Mouse (Mus musculus) kidney, postnatal 36 days (tissue): ENCODE measurements around the gene Adam8.

Experiments
- DNase-seq, 2 experiments: peaks; one replicate each; pipeline ENCODE4 v3.0.0; 2021 to 2022; ENCODE audit warnings: mixed read lengths in 2 of 2

The Adam8 gene

GRCm38 (mm10) chr7:139992406-139992805 is at the start of gene Adam8:
Adam8 (minus strand) TSS chr7:139992562.
- peak; percentile 14 to 52 for DNase-seq

GRCm38 (mm10) chr7:140037171-140037555 is 44.8 kb upstream of the Adam8 start:
- no peak for DNase-seq

DNA sequence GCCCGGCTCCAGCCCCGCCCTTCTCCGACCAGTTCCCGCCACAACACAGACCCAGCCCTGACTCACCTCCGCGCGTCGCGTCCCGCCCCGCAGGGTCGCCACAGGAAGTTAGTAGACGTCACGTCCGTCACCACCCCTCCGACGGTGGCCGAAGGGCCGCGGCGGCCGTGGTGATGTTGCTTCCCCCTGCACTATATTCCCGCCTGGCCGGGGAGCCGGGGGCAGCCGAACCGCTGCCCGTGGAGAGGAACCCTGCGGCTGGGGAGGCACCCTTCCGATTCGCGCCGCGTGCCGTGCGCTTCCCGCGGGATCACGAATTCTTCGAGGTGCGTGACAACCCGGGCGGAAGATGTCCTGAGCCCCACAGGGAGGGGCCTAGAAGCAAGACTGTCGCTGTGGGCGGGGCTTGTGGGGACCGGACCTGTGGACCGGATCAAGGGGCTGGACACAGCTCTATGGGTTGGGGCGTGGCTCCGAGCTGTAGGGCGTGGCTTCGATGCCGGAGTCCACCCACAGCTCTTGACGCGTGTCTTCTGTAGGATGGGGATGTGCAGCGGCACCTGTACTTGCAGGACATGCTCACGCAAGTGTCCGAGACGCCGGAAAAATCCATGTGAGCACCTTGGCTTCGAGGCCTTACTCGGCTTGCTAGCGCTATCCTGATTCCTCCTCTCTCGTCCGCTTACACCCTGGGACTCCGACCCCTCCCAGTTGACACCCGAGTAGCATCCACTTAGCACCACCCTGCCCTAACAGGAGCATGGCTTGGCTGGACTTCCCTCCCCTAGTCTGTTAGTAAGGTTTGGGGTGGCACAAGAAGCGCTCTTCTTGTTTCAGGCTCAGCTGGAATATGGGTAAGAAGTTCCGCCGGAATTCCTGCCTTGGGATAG is 44.2 kb upstream of the Adam8 start, which contains the start of the genes Zfp511 and Tubgcp2:
TSS of gene Zfp511 (plus strand) at position 111 of the 890 bp plus-strand sequence.
TSS of gene Tubgcp2 (minus strand) at position 389 of the 890 bp plus-strand sequence.
- DNase-seq: peak; percentile 98 to 99

- DNase-seq: no peak
Measured at GRCm38 (mm10) chr7:140035456-140035855, 43.1 kb upstream of the Adam8 start.

- DNase-seq: no peak
Measured at GRCm38 (mm10) chr7:140033386-140033785, 41.0 kb upstream of the Adam8 start.

DNA sequence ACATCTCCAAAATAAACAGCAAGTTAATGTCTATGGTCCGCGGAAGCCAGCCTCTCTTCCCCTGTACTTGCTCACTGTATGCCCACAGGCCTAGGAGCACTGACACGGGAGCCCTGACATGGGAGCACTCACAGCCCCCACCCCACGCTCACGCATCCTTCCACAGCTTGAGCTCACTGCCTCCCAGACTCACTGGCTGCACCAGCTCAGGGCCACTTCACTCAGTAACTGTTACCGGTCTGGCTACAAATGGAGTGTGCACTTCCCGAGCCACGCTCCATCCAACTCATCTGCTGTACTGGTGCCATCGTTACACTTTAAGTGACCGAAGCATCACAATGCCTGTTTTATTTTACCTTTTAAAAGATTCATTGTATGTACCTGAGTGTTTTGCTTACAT is 40.0 kb upstream of the Adam8 start:
- DNase-seq: no peak

DNA sequence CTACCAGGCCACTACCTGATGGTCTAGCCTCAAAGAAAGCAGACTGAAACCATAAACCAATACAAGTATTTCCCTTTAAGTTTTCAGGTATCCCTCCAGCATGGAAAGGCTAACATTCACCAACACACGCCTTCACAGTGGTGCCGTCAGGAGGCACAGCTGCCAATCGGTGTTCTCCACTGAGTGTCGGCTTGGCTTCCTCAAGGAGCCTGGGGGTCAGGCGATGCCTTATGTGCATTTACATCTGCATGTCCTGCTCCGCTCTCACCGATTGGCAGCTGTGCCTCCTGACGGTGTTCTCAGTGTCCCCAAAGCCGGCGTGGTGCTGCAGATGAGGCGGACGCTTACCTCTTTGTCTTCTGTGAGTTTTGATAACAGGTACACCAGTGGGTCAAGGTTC is 39.4 kb upstream of the Adam8 start:
- no peak for DNase-seq

- no peak for DNase-seq
Measured at GRCm38 (mm10) chr7:140011336-140011735, 19.0 kb upstream of the Adam8 start.

DNA sequence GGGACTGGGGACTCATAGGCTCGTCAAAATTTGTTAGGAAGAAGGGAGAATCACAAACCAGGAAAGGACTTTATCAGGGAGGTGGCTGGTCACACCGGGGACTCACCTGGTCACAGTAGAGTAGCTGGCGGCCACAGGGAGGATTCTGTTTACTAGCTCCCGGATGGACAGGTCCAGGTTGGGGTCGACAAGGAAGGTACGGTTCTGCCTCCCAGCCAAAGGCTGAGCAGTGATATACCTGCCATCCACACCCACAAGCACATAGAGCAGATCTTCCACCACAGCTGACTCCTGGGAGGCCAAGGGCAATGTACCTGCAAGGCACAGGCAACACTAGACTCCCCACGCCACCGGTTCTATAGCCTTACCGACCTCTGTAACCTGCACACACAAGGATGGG is 15.4 kb upstream of the Adam8 start:
- no peak for DNase-seq

- no peak for DNase-seq
Measured at GRCm38 (mm10) chr7:140006861-140007611, 14.7 kb upstream of the Adam8 start.

DNA sequence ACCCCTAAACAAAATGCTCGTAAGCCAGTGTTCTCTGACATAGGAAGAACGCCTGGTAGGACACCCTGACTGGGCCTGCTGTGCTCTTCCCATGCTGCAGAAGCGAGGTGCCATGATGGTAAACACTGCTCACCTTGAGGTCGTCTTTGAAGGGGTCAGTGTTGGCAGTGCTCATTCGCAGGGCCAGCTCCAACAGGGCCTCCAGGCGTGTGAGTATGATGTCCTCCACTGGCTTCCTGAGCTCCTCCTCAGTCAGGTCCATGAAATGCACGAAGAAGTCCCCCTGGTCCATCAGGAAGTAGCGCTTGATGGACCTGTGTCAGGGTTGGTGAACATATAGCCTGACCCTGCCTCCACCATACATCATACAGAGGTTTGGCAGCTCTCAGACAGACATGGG is 12.3 kb upstream of the Adam8 start:
- DNase-seq: no peak

DNA sequence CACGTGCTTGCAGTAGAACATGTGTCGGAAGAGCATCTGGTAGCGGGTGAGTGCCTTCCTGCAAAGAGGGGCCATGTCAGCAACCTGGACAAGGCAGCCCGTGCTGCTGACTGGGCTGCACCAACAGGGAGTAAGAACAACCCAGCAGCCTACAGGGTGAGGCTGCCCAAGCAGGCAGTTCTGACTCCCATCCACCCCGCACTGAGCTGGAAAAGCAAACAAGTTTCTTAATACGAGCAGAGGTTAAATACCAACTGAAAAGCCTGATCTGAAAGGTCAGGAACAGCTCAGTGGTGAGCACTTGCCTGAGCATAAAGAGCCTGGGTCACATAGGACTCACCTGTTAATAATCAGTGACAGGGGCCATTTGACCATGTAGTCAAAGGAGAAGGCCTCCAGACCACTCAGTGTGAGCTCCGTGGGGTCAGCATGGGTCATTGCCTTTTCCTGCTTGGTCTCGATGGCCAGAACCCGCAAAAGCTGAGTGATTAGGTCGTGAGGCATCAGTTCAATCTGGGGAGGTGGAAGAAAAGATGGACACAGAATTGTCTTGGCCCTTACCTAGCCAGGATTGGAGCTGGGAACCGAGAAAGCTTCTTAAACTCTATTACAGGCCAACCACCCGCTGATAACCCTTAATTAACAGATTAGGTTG is 8.9 kb upstream of the Adam8 start:
- no peak for DNase-seq

DNA sequence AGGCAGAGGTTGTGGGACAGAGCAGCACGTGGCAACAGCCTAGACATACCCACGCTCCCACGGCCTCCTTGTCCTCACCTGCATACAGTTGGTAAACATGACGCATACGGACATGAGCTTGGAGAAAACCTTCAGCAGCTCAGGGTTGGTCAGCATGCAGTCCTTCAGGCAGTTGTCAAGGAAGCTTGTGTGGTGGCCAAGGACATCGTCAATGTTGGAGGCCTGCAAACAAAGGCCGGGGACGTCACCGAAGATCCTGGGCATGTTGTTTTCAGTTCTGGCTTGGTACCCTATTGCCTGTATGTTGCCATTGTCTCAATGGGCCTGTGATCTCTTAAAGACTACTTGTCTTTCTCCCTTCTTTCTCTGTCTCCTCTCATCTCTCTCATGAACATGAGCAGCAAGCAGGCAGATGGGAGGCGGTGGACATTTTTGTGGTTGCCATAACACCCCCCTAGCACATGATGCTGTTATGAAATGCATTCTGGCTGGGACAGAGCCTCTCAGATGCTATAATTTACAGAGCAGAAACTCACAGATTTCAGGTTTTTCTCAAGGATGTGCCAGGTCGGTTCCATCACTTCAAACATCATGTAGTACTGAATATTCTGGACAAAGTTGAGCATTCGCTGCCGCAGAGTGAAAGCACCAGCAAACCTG is 6.5 kb upstream of the Adam8 start:
- no peak for DNase-seq

DNA sequence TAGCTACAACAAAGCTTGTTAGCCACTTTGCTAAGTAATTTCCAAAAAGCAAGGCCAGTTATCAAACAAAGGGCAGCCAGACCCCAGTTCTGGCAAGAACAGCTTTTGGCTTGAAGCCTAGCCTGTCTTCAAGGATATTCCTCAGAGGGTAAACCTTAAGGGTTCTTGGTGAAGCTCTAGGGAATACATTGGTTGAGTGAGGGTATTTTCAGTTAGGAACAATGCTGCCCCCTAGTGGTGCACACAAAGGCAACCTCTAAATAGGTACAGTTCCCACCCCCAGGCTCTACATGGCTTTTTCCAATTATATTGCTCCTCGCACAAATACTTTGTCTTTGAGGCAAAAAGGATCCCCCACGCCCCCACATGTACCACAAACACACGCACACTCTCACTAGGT is 2.3 kb upstream of the Adam8 start:
- peak; percentile 53 to 78 for DNase-seq

DNA sequence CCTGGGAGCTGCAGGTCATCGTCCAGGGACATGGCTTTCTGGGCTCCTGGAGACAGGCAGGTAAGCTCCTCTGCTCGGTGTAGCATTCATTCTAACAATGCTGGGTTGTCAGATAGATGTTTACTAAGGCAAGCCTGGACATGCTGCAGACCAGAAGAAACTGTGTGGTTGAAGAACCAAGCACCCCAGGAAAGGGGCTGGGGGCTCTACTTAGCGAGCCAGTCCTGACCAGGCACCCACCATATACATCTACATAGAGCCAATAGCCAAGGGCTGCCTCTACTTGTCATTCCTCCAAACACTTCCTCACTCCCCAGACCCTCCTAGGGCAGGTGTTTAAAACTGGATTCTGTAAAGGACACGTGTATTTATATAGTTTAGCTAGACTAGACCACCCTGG is 1.8 kb upstream of the Adam8 start:
- DNase-seq: no peak

DNA sequence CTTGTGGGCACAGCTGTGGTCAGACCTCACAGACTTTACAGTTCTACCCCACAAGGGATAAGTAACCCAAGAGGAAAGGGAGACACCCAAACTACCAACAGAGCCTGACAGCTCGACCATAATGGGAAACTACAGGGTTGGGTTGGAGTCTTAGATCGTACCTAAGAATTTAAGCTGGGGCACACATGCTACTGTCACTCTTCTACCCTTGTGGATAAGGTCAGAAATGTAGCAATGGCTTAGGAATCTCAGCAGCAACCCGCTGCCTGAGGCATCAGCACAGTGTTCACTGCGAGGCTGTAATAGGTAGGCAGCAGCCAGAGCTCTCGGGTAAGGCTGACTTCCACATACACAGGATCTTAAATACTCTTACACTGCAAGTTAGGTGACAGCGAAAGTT is 1.2 kb upstream of the Adam8 start:
- DNase-seq: no peak

GRCm38 (mm10) chr7:139990864-139991394 is 1.4 kb downstream of the Adam8 start:
- no peak for DNase-seq

DNA sequence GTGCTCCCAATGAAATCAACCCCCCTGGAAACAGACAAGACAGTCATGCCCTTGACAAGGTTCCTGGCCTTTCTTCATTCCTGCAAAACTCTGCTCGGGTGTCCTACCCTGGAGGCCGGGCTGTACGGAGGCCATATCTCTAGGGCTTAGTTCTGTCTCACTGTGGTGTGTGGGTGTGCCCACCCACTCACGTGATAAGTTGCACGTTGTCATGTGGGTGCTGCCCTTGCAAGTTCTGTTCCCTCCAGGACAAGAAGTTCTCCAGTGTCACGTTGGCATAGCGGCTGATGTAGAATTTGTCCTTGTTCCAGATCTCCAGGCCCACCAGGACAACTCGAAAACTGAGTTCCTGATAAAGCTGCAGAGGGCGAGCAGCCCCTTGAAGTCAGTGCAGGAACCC is 4.1 kb downstream of the Adam8 start:
- DNase-seq: no peak

- DNase-seq: no peak
Measured at GRCm38 (mm10) chr7:139984505-139984904, 7.9 kb downstream of the Adam8 start.

DNA sequence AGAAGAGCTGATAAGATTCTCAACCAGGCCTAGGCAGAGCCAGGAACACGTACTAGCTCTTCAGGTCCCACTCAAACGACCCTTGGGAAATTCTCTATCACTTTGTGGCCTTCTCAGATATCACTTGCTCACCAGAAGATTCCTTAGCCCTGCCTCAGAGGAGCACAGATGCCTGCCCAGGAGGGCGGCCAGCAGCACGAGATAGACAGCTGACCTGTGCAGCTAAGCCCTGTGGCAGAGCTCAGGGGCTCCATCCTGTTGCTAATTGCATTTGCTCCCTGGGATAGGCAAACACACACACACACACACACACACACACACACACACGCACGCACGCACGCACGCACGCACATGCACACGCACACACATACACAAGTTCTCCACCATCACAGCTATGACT is 10.3 kb downstream of the Adam8 start:
- no peak for DNase-seq

GRCm38 (mm10) chr7:139980778-139981177 is 11.6 kb downstream of the Adam8 start:
- no peak for DNase-seq

- DNase-seq: peak in 1 of 2 experiments; percentile 13
Measured at GRCm38 (mm10) chr7:139979011-139979719, 13.2 kb downstream of the Adam8 start.
